8 mouse cellular contexts compared by ENCODE assay signal in genomic region chr11:6560655-6561360, GRCm38 (mm10). TPM values are rescaled to one million over a fixed set of nuclear protein-coding genes. Genes with fewer than 3 reads are reported as not detected.
DNase-seq lines count a peak whose midpoint lies in the region; ATAC-seq lines count a peak whose summit lies in the region.

No protein-coding gene starts in this region.

- ATAC-seq in limb, embryonic 15.5 days (ENCODE audit: insufficient number of reproducible peaks, low FRiP score, low TSS enrichment, low read depth): no peak
- ATAC-seq in frontal cortex, adult (ENCODE audit: low TSS enrichment): no peak
- ATAC-seq in forebrain, embryonic 14.5 days: no peak

- no peaks in the 10 kb centered on the region for H3K9me3 ChIP-seq in limb, embryonic 15.5 days
- H3K9me3 ChIP-seq in limb, embryonic 10.5 days (replicated peaks): no peaks in the 10 kb centered on the region
- H3K9me3 ChIP-seq in forebrain, embryonic 14.5 days (replicated peaks; ENCODE audit: control insufficient read depth, low read length): no peaks in the 10 kb centered on the region

- 0 out of 2 replicates have a peak overlapping the region, but pooled peaks have one; percentile 22 for H3K27ac ChIP-seq in limb, embryonic 15.5 days
- no peak overlapping the region for H3K27ac ChIP-seq in limb, embryonic 10.5 days
- no peak overlapping the region for H3K27ac ChIP-seq in forebrain, embryonic 14.5 days (ENCODE audit: low read depth, low read length)

- H3K27me3 ChIP-seq in limb, embryonic 15.5 days: no peaks in the 10 kb centered on the region
- no peaks in the 10 kb centered on the region for H3K27me3 ChIP-seq in limb, embryonic 10.5 days (ENCODE audit: low read depth, poor library complexity, severe bottlenecking)
- no peaks in the 10 kb centered on the region for H3K27me3 ChIP-seq in forebrain, embryonic 14.5 days (replicated peaks; ENCODE audit: control insufficient read depth, insufficient read depth, low read length)

- H3K4me1 ChIP-seq in limb, embryonic 15.5 days: peaks cover 7% of the 10 kb centered on the region; the same call in 1 of the 2 replicates
- no peaks in the 10 kb centered on the region for H3K4me1 ChIP-seq in limb, embryonic 10.5 days
- no peaks in the 10 kb centered on the region for H3K4me1 ChIP-seq in forebrain, embryonic 14.5 days (ENCODE audit: control insufficient read depth, insufficient read depth, low read length)

- no peak overlapping the region for H3K9ac ChIP-seq in limb, embryonic 15.5 days
- no peak overlapping the region for H3K9ac ChIP-seq in forebrain, embryonic 14.5 days (ENCODE audit: low read length)

- no peak overlapping the region for H3K4me3 ChIP-seq in limb, embryonic 15.5 days
- H3K4me3 ChIP-seq in limb, embryonic 10.5 days: no peak overlapping the region
- no peak overlapping the region for H3K4me3 ChIP-seq in forebrain, embryonic 14.5 days (ENCODE audit: low read depth, low read length)

- no peak overlapping the region for H3K4me2 ChIP-seq in limb, embryonic 15.5 days
- no peak overlapping the region for H3K4me2 ChIP-seq in forebrain, embryonic 14.5 days (ENCODE audit: low read length)

- peaks cover 10% of the 10 kb centered on the region; the same call in 1 of the 2 replicates for H3K36me3 ChIP-seq in limb, embryonic 15.5 days
- peaks cover 76% of the 10 kb centered on the region for H3K36me3 ChIP-seq in limb, embryonic 10.5 days
- peaks cover 7% of the 10 kb centered on the region; the same call in 1 of the 2 replicates for H3K36me3 ChIP-seq in forebrain, embryonic 14.5 days (ENCODE audit: control insufficient read depth, insufficient read depth, low read length)

- no peak for DNase-seq in limb, embryonic 10.5 days (ENCODE audit: low spot score)
- peak; percentile 23 for DNase-seq in gastrocnemius, postnatal 25 days
- DNase-seq in lung, postnatal 10 days: peak; percentile 52
- peak; percentile 86 for DNase-seq in thymus, postnatal 0 days (ENCODE audit: low spot score)
- DNase-seq in forebrain, embryonic 14.5 days (ENCODE audit: low spot score): no peak
- no peak for DNase-seq in cerebellum, postnatal 25 days

- 79% methylated on average over 13 of the region's 13 CpGs for WGBS in limb, embryonic 15.5 days
- WGBS in limb, embryonic 10.5 days: 94% methylated on average over 13 of the region's 13 CpGs
- 88% methylated on average over 13 of the region's 13 CpGs for WGBS in forebrain, embryonic 14.5 days

RNA-seq across cellular contexts. Expression of gene Ccm2, which starts 14.1 kb away (rescaled TPM):
- polyA plus RNA-seq in limb, embryonic 15.5 days (2015; fragmentation: Nextera tagmentation; extraction: Ambion mirVana): 89.7 and 101 TPM in 2 replicates
- polyA plus RNA-seq in limb, embryonic 10.5 days (2016; fragmentation: Nextera tagmentation; extraction: Ambion mirVana): 125 and 132 TPM in 2 replicates
- 10 to 100 TPM; 20.1 to 20.8 TPM for total RNA-seq in gastrocnemius, postnatal 25 days (2021)
- polyA plus RNA-seq in thymus, postnatal 0 days (2015; fragmentation: Nextera tagmentation; extraction: Ambion mirVana): 189 and 190 TPM in 2 replicates
- 94.0 and 94.2 TPM in 2 replicates for polyA plus RNA-seq in forebrain, embryonic 14.5 days (2014; fragmentation: Nextera tagmentation; extraction: Ambion mirVana)

RNA-seq across cellular contexts. Expression of gene Myo1g, which starts 40.0 kb away (rescaled TPM):
- 3.6 and 4.2 TPM in 2 replicates for polyA plus RNA-seq in limb, embryonic 15.5 days (2015; fragmentation: Nextera tagmentation; extraction: Ambion mirVana)
- 0.80 and 0.86 TPM in 2 replicates for polyA plus RNA-seq in limb, embryonic 10.5 days (2016; fragmentation: Nextera tagmentation; extraction: Ambion mirVana)
- total RNA-seq in gastrocnemius, postnatal 25 days (2021): 1 to 10 TPM in 1 of 2 experiments, under 1 TPM in 1; 0.56 to 1.0 TPM
- 50.6 and 53.8 TPM in 2 replicates for polyA plus RNA-seq in thymus, postnatal 0 days (2015; fragmentation: Nextera tagmentation; extraction: Ambion mirVana)
- polyA plus RNA-seq in forebrain, embryonic 14.5 days (2014; fragmentation: Nextera tagmentation; extraction: Ambion mirVana): 0.17 and 0.33 TPM in 2 replicates

RNA-seq across cellular contexts. Expression of gene Nacad, which starts 45.0 kb away (rescaled TPM):
- 1.6 and 1.9 TPM in 2 replicates for polyA plus RNA-seq in limb, embryonic 15.5 days (2015; fragmentation: Nextera tagmentation; extraction: Ambion mirVana)
- polyA plus RNA-seq in limb, embryonic 10.5 days (2016; fragmentation: Nextera tagmentation; extraction: Ambion mirVana): 0.35 and 0.59 TPM in 2 replicates
- total RNA-seq in gastrocnemius, postnatal 25 days (2021): under 1 TPM; 0.32 to 0.41 TPM
- polyA plus RNA-seq in thymus, postnatal 0 days (2015; fragmentation: Nextera tagmentation; extraction: Ambion mirVana): 0.26 and 0.33 TPM in 2 replicates
- 49.6 and 63.9 TPM in 2 replicates for polyA plus RNA-seq in forebrain, embryonic 14.5 days (2014; fragmentation: Nextera tagmentation; extraction: Ambion mirVana)

Comparison
In these comparisons a context has a peak if more than half of its experiments do, and no peak if none do; other contexts are left out.
1. DNase-seq: peak in gastrocnemius, postnatal 25 days (single experiment), lung, postnatal 10 days (single experiment) and thymus, postnatal 0 days (single experiment); none in limb, embryonic 10.5 days (single experiment), forebrain, embryonic 14.5 days (single experiment) and cerebellum, postnatal 25 days (0 of 2).
2. RNA of gene Nacad, which starts 45.0 kb away (polyA plus RNA-seq): 49.6 to 63.9 TPM in forebrain, embryonic 14.5 days; 1.6 to 1.9 TPM in limb, embryonic 15.5 days, 0.35 to 0.59 TPM in limb, embryonic 10.5 days and 0.26 to 0.33 TPM in thymus, postnatal 0 days; every median in the first group is over 10 times any median in the second.